Mouse (Mus musculus) forelimb bud, embryonic 11.5 days (tissue): ENCODE measurements around the gene Gpd2.
A peak's percentile ranks its signal among the peaks of the same experiment; 100 is the strongest.

ENCODE experiments used
- DNase-seq: peaks from one replicate; pipeline ENCODE4 v3.0.0-alpha.2; 2012; ENCODE audit warnings: low read depth, low spot score

The Gpd2 gene

GRCm38 (mm10) chr2:57237475-57237919 lies at the start of gene Gpd2:
Gpd2 (plus strand) TSS chr2:57237635.
- no peak for DNase-seq

- DNase-seq: no peak
Observed at GRCm38 (mm10) chr2:57188237-57188636, 49.2 kb upstream of the Gpd2 start.

- no peak for DNase-seq
Observed at GRCm38 (mm10) chr2:57190884-57191283, 46.6 kb upstream of the Gpd2 start.

- DNase-seq: no peak
Observed at GRCm38 (mm10) chr2:57199046-57199445, 38.4 kb upstream of the Gpd2 start.

- no peak for DNase-seq
Observed at GRCm38 (mm10) chr2:57208472-57209083, 28.9 kb upstream of the Gpd2 start.

GRCm38 (mm10) chr2:57211049-57212001 lies 26.1 kb upstream of the Gpd2 start:
- no peak for DNase-seq

GRCm38 (mm10) chr2:57213364-57213763 lies 24.1 kb upstream of the Gpd2 start:
- DNase-seq: no peak

GRCm38 (mm10) chr2:57223288-57224026 lies 14.0 kb upstream of the Gpd2 start:
- DNase-seq: no peak

GRCm38 (mm10) chr2:57225236-57225635 lies 12.2 kb upstream of the Gpd2 start:
- DNase-seq: no peak

GRCm38 (mm10) chr2:57227425-57227824 lies 10.0 kb upstream of the Gpd2 start:
- DNase-seq: no peak

- no peak for DNase-seq
Observed at GRCm38 (mm10) chr2:57229647-57230240, 7.7 kb upstream of the Gpd2 start.

GRCm38 (mm10) chr2:57231432-57231831 lies 6.0 kb upstream of the Gpd2 start:
- DNase-seq: no peak

- no peak for DNase-seq
Observed at GRCm38 (mm10) chr2:57232328-57232727, 5.1 kb upstream of the Gpd2 start.

GRCm38 (mm10) chr2:57236246-57236645 lies 1.2 kb upstream of the Gpd2 start:
- no peak for DNase-seq

- no peak for DNase-seq
Observed at GRCm38 (mm10) chr2:57237026-57237425, 409 bp upstream of the Gpd2 start.

GRCm38 (mm10) chr2:57237920-57238613 lies 632 bp downstream of the Gpd2 start:
- DNase-seq: peak; percentile 61

- peak; percentile 10 for DNase-seq
Observed at GRCm38 (mm10) chr2:57238614-57239165, 1.3 kb downstream of the Gpd2 start.

GRCm38 (mm10) chr2:57239356-57239755 lies 1.9 kb downstream of the Gpd2 start:
- DNase-seq: no peak

- no peak for DNase-seq
Observed at GRCm38 (mm10) chr2:57243987-57244386, 6.6 kb downstream of the Gpd2 start.

- no peak for DNase-seq
Observed at GRCm38 (mm10) chr2:57245721-57246328, 8.4 kb downstream of the Gpd2 start.
